Mouse (Mus musculus) adrenal gland, postnatal 14 days (tissue): ENCODE measurements around the gene Gpx8. TPM values are rescaled to one million over a fixed set of nuclear protein-coding genes. Genes with fewer than 3 reads are reported as not detected.
"Not testable (repeated sequence)": the region's sequence is repeated elsewhere in the genome, so short reads cannot be mapped to it uniquely, and the experiment has no call there.

Experiments used
- DNase-seq: peaks from one replicate; pipeline ENCODE4 v3.0.0; 2021; ENCODE audit warnings: mixed read lengths
- microRNA-seq, 2 experiments: library from miRNA; unstranded; fragments of <30 nt; microRNA quantifications; one replicate each; pipeline ENCODE4 v1.2.0; 2021
- total RNA-seq: library from RNA; stranded (reverse); gene quantifications from 2 replicates; pipeline ENCODE4 v1.2.3, GENCODE M21; 2021

The Gpx8 gene
- total RNA-seq, 1 experiment from 2014 or later, result 76.6 TPM

DNA sequence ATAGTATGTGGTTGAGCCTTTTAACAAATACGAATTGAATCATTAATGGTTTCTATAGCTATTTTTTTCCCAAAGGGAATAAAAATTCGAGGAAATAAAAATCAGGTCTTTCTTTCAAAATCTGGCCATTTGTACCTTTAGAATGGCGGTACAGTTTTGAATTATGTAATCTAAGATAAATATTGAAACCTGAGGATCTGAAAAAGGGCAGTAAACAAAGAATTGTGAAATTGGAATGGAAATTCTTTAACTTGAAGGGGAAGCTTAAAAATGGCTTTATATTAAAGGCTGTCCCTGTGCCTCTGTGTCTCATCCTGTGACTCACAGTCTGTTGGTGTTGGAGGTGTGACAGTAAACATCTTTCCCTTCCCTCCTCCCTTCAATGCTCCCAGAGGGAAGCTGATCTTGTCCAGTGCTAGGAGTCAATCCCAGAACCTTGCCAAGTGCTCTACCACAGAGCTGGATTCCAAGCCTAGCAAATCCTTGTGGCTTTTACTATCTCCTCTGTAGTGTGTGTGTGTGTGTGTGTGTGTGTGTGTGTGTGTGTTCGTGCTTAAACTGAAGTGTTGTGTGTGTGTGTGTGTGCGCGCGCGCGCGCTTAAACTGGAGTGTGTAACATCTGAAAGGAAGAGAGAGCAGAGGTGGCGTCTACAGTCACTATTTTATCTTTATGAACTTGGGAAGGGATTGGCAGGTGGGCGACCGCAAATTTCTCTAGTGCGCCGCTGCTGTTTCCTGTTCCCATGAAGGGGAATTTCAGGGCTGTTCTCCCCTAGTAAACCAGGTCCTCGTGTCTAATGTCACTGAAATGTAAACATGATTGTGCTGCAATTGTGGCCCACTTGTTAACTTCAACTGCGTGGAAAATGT is 22.7 kb downstream of the Gpx8 start:
- no peak for DNase-seq

DNA sequence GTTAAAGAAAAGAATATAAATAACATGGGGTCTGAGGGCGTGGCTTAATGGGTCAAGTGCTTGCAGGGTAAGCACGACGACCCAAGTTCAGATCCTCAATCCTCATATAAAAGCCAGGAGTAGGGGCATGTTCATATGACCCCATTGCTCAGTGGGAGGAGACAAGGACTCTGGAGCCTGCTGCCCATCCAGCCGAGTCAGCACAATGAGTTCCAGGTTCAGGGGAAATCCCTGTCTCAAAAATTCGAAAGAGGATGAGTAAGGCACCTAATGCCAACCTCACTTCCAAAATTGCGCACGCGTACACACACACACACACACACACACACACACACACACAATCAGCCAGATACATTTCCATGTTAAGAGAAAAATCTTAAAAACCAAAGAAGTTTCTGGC is 23.7 kb downstream of the Gpx8 start:
- no peak for DNase-seq

DNA sequence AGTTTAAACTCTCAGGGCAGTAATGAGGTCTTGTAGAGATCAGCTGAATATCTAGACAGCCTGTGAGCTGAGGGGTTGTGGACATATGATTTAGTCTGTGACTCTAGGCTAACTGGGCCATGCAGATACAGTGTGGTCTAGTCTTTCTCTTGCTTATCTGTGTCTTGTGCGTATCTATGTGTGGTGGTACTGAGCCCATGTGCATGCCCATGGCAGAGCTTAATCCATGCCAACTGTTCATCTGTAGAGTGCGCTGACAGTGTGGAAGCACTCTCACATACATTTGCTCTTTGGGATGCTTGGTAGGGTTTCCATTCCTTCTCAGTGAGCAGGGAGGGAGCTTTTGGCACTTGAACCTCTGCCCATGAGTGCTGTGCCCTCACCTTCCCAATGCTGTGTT is 24.7 kb downstream of the Gpx8 start:
- no peak for DNase-seq

DNA sequence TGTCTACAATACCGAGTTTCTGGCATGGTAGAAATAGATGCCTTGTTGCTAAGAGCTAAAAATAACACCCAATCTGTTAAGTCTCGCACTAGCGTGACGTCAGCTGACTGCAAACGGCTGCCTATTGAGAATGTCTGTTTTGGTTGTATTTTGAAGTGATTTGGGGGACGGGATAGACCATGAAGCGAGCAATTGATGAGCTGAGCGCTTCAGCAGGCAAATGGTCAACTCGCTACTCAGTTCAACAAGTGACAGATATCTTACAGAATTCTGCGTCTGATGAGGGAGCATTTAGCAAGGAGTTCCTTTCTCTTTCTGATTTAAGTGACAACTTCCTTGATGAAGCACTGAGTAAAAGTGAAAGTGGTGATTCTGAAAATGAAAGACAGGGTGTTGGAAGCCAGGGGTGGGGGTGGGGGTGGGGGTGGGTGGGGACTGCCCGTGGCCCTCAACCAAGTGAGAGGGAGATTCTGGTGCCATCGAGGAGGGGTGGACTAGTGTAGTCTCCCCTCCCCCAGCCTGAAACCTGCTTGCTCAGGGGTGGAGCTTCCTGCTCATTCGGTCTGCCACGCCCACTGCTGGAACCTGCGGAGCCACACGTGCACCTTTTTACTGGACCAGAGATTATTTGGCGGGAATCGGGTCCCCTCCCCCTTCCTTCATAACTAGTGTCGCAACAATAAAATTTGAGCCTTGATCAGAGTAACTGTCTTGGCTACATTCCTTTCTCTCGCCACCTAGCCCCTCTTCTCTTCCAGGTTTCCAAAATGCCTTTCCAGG is 32.8 kb downstream of the Gpx8 start:
- DNase-seq, result not testable (repeated sequence)

DNA sequence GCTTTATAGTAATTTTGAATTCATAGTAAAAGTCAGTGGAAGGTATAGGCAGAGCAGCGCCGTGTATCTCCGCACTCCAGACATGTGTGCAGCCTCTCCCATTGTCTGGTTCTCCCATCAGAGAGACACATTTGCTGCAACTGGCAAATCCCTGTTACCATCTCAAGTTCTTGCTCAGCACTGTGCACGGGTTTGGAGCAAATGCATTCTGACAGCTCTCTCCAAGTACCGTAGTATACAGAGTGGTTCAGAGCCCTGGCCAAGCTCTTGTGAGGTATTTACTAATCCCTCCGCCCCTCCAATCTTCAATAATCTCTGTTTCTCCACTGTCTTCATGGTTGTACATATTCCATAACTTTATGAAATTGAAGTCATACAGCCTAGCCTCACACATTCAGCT is 33.5 kb downstream of the Gpx8 start:
- no peak for DNase-seq

GRCm38 (mm10) chr13:113000576-113001318 is 45.5 kb downstream of the Gpx8 start:
- no peak for DNase-seq

- DNase-seq, result no peak
These were observed 46.1 kb downstream of the Gpx8 start for GRCm38 (mm10) chr13:113000090-113000489.

GRCm38 (mm10) chr13:112998427-112999201 is 47.6 kb downstream of the Gpx8 start:
- DNase-seq, result peak; percentile 64

- no peak for DNase-seq
These were observed 48.8 kb downstream of the Gpx8 start for GRCm38 (mm10) chr13:112997369-112997768.

- DNase-seq, result no peak
These were observed 49.8 kb downstream of the Gpx8 start for GRCm38 (mm10) chr13:112996407-112996806.

DNA sequence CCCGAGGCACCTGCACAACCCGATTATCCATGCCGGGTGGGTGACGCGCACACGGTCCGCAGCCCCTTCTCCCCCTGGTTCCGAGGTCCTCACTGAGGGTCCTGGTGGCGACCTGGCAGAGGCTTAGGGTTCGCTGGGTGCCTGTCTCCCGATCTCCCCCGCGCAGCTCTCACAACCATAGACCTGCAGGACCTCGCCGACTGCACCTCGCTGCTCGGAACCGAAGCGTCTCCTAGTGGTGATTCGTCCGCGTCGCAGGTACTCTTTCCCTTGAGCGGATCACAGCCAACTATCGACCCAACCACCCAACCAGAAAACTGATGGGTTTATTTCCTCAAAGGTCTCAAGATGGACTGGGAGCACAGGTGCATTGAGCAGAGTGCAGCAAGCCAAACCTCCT is 52.0 kb downstream of the Gpx8 start:
- peak; percentile 75 for DNase-seq

- peak; percentile 53 for DNase-seq
These were observed 52.6 kb downstream of the Gpx8 start, which contains the start of gene Mcidas for GRCm38 (mm10) chr13:112993531-112994152. Gene Mcidas (plus strand): TSS chr13:112993845.

Small RNAs within 50 kb of the gene (microRNA-seq; reads per million reads assigned to microRNA genes)
- gene Mir449a (102 to 115 reads per million in 2 experiments), gene Mir449b (0 reads per million in 2 experiments), gene Mir449c (0 to 1.1 reads per million in 2 experiments)

Other genes starting within 250 kb of the Gpx8 start
- 181 and 182 TPM in 2 replicates for gene Plpp1, start 245.6 kb downstream of the Gpx8 start, total RNA-seq
- 39.6 and 45.3 TPM in 2 replicates for gene Mtrex, start 119.0 kb downstream of the Gpx8 start, total RNA-seq
- 15.4 and 18.2 TPM in 2 replicates for gene Dhx29, start 119.0 kb downstream of the Gpx8 start, total RNA-seq
- gene Ccno, start 58.6 kb downstream of the Gpx8 start, total RNA-seq, result 0.71 and 1.6 TPM in 2 replicates
- gene Mcidas, start 52.6 kb downstream of the Gpx8 start, total RNA-seq, result not detected in 2 replicates
- gene Cdc20b, start 11.3 kb downstream of the Gpx8 start, total RNA-seq, result not detected in 2 replicates
- gene Gzma, start 54.6 kb upstream of the Gpx8 start, total RNA-seq, result 0.67 and 1.2 TPM in 2 replicates
- 4.4 and 7.3 TPM in 2 replicates for gene Esm1, start 163.2 kb upstream of the Gpx8 start, total RNA-seq
- gene Gzmk, start 179.5 kb upstream of the Gpx8 start, total RNA-seq, result not detected in 2 replicates
- gene BC067074, start 246.7 kb upstream of the Gpx8 start, total RNA-seq, result 1.4 and 1.6 TPM in 2 replicates